Mouse (Mus musculus): ENCODE measurements around the gene Tcp10a.
"Not testable (repeated sequence)": the region's sequence is repeated elsewhere in the genome, so short reads cannot be mapped to it uniquely, and the experiment has no call there.

DNA sequence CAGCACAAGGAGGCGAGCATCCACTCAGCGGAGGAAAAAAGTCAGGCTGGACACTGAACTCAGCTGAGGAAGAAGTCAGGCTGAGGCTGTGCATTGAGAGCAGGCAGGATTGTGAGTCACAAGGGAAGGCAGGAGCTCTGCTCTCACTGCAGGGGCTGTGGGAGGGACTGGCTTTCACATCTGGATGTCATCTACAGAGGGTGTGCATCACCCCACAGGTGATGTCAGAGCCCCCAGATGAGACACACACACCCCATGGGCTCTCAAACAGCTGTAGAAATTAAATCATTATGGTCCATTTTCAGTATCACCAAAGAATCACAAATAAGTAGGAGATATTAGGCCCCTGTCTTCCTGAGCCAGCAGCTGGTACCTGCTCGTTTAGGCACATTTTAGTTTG, 60.9 kb downstream of the Tcp10a start, which contains the start of gene Unc93a2:
- TF ChIP-seq CTCF (IDR thresholded peaks at IDR 0.05; ENCODE audit: borderline replicate concordance, extremely low read depth, insufficient read depth, insufficient read length); POLR2A (IDR thresholded peaks at IDR 0.05; ENCODE audit: borderline replicate concordance, extremely low read depth, insufficient read depth, insufficient read length, poor library complexity, severe bottlenecking): not testable (repeated sequence)
